8 mouse cellular contexts compared by ENCODE assay signal in genomic region chr1:188980050-188980449, GRCm38 (mm10). TPM values are rescaled to one million over a fixed set of nuclear protein-coding genes. Genes with fewer than 3 reads are reported as not detected.
DNase-seq lines count a peak whose midpoint lies in the region; ATAC-seq and TF ChIP-seq lines count a peak whose summit lies in the region.

No protein-coding gene starts in this region.

- H3K27me3 ChIP-seq in C2C12 (ENCODE audit: control insufficient read depth, insufficient read depth, insufficient read length) (no peaks in the 10 kb centered on the region), ES-Bruce4 (ENCODE audit: control insufficient read depth, insufficient read depth, low read length, poor library complexity, severe bottlenecking) (no peaks in the 10 kb centered on the region)

- no peaks in the 10 kb centered on the region for H3K79me3 ChIP-seq in C2C12 (ENCODE audit: low read depth)

- H3K9me3 ChIP-seq in ES-Bruce4 (replicated peaks; ENCODE audit: control insufficient read depth, insufficient read depth, low read length, poor library complexity, severe bottlenecking), result no peaks in the 10 kb centered on the region

- H3K4me1 ChIP-seq in ES-Bruce4 (ENCODE audit: control insufficient read depth, insufficient read depth, low read length), result no peaks in the 10 kb centered on the region

- no peaks in the 10 kb centered on the region for H3K79me2 ChIP-seq in C2C12 (ENCODE audit: control insufficient read depth, insufficient read depth)

- no peak overlapping the region for H3K9ac ChIP-seq in ES-Bruce4 (ENCODE audit: low read depth, poor library complexity, severe bottlenecking)

- intact Hi-C loops in left cerebral cortex, postnatal 4 days (cut with DNase I), result no loop called here

- no peak overlapping the region for H3K27ac ChIP-seq in ES-Bruce4 (ENCODE audit: insufficient read depth, low read length)

- no peak overlapping the region for H3ac ChIP-seq in C2C12 (ENCODE audit: control insufficient read depth, insufficient read length, low read depth)

- DNase-seq in c-Kit-positive CD71-negative TER-119-negative erythroid progenitor cells, embryonic 14.5 days (ENCODE audit: low read depth), result peak; percentile 37
- DNase-seq in fibroblast of lung, adult 2 months (ENCODE audit: low read depth), result peak; percentile 20
- DNase-seq in left cerebral cortex, postnatal 4 days, result peak; percentile 63
- peak; percentile 78 for DNase-seq in thymus, postnatal 4 days

- no peak for TF ChIP-seq EP300 in ES-Bruce4 (IDR thresholded peaks at IDR 0.05; ENCODE audit: insufficient read depth, low read depth, low read length)

- peak; percentile 80 for ATAC-seq in inflammation-experienced regulatory T-cells, adult 6 months
- peak; percentile 47; the same call in 1 of the 2 replicates for ATAC-seq in monocyte, adult 5-6 weeks (replicated peaks; ENCODE audit: insufficient number of reproducible peaks, low FRiP score, low TSS enrichment, poor library complexity, severe bottlenecking)

- peaks cover 68% of the 10 kb centered on the region for H3K36me3 ChIP-seq in C2C12 (ENCODE audit: control insufficient read depth, insufficient read depth)
- H3K36me3 ChIP-seq in ES-Bruce4 (ENCODE audit: control insufficient read depth, insufficient read depth, low read length, poor library complexity, severe bottlenecking), result peaks cover 49% of the 10 kb centered on the region

- peak; percentile 22 for TF ChIP-seq CTCF in C2C12 (IDR thresholded peaks at IDR 0.05; ENCODE audit: control insufficient read depth, insufficient read depth, insufficient read length)
- TF ChIP-seq CTCF in ES-Bruce4 (IDR thresholded peaks at IDR 0.05; ENCODE audit: low read depth, low read length), result peak; percentile 79

- TF ChIP-seq POLR2A in ES-Bruce4 (IDR thresholded peaks at IDR 0.05; ENCODE audit: insufficient read depth, low read length), result no peak

- H3K4me3 ChIP-seq in C2C12 (ENCODE audit: insufficient read depth, poor library complexity, severe bottlenecking) (no peak overlapping the region), ES-Bruce4 (ENCODE audit: low read depth, low read length) (no peak overlapping the region)

TF ChIP-seq in C2C12, 6 proteins besides CTCF, POLR2A, EP300 and RAD21:
- no peak for TF ChIP-seq CEBPB (IDR thresholded peaks at IDR 0.05; ENCODE audit: low read depth)
- TF ChIP-seq MAX (IDR thresholded peaks at IDR 0.05), result peak; percentile 68

RNA-seq across cellular contexts. Expression of gene Kctd3, which starts 27.6 kb away (rescaled TPM):
- polyA plus RNA-seq in C2C12 (2012; fragmentation: generic; extraction: Trizol), result 19.0 TPM
- 59.2 and 60.9 TPM in 2 replicates for polyA plus RNA-seq in ES-Bruce4 (2011; ENCODE audit: insufficient read depth, insufficient read length, low read depth, missing spikeins)
- 10 to 100 TPM in 1 of 3 experiments, 1 to 10 TPM in 2; 3.7 to 11.3 (median 7.7) TPM for polyA plus RNA-seq in inflammation-experienced regulatory T-cells, adult 6 months (2017; shearing (Covaris generic))
- 100 to 1,000 TPM; 105 to 116 TPM for total RNA-seq in left cerebral cortex, postnatal 4 days (2021)
- total RNA-seq in monocyte, adult 5-6 weeks (2017), result 13.3 to 32.7 TPM (median 13.9 TPM) in 3 replicates

Comparison
In these comparisons a context has a peak if more than half of its experiments do, and no peak if none do; other contexts are left out.
1. DNase-seq: peak in every context shown above with its lines; median percentile 78 in thymus, postnatal 4 days; 63 in left cerebral cortex, postnatal 4 days; 37 in c-Kit-positive CD71-negative TER-119-negative erythroid progenitor cells, embryonic 14.5 days; 20 in fibroblast of lung, adult 2 months.